ENCODE assay signal across 8 mouse cellular contexts in the genomic region with DNA sequence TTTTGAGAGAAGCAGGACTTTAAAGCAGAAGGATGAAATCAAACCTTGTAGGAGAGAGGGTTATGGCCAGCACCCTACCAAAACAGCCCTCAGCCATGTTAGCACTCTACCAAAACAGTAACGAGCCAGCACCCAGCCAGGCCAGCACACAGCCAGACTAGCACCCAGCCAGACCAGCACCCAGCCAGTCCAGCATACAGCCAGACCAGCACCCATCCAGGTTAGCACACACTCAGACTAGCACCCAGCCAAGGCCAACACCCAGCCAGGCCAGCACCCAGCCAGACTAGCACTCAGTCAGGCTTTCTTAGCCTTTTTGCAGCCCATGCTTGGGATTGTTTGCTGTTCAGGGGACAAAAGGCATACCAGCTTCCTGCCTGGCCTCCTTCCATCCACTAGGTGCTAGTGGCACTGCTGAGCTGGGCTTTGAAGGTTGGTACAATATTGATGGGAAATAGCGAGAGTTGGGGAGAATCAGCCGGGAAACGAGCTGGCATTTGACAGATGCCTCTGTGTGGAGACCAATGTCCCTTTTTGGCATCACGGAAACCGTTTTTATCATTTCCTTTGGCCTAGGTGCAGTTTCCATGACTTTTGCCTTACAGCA.
DNase-seq lines count a peak whose midpoint lies in the region; ATAC-seq and TF ChIP-seq lines count a peak whose summit lies in the region.

No protein-coding gene starts in this region.

- no peak overlapping the region for H3K4me3 ChIP-seq in intestine, embryonic 16.5 days (ENCODE audit: low read length)
- H3K4me3 ChIP-seq in intestine, embryonic 15.5 days (replicated peaks) = no peak overlapping the region
- peak overlapping the region in 1 of 2 experiments; percentile 45; a peak in 2 of 4 replicates for H3K4me3 ChIP-seq in MEL (ENCODE audit: control insufficient read depth in 1 of 2, insufficient read depth in 1 of 2, low read depth in 2 of 2, low read length in 2 of 2)
- no peak overlapping the region for H3K4me3 ChIP-seq in kidney, postnatal 0 days (replicated peaks; ENCODE audit: low read depth, low read length)

- TF ChIP-seq CTCF in MEL (IDR thresholded peaks at IDR 0.05 in 2 of 3, conservative IDR thresholded peaks at IDR 0.05 in 1 of 3; ENCODE audit: control insufficient read depth in 1 of 3, insufficient read depth in 1 of 3, low read depth in 2 of 3, low read length in 3 of 3, poor library complexity in 1 of 3, severe bottlenecking in 1 of 3) = no peak; a peak in 1 of 6 replicates
- peak; percentile 68 for TF ChIP-seq CTCF in kidney, postnatal 0 days (IDR thresholded peaks at IDR 0.05; ENCODE audit: low read depth)

- TF ChIP-seq POLR2A in MEL (IDR thresholded peaks at IDR 0.05; ENCODE audit: control insufficient read depth in 1 of 2, insufficient read depth in 1 of 2, low read depth in 1 of 2, low read length in 2 of 2, poor library complexity in 1 of 2) = no peak

- no peaks in the 10 kb centered on the region for H3K9me3 ChIP-seq in intestine, embryonic 16.5 days (ENCODE audit: control insufficient read depth, low read length)
- H3K9me3 ChIP-seq in intestine, embryonic 15.5 days = no peaks in the 10 kb centered on the region
- no peaks in the 10 kb centered on the region for H3K9me3 ChIP-seq in MEL (replicated peaks; ENCODE audit: insufficient read depth, low read length)
- H3K9me3 ChIP-seq in kidney, postnatal 0 days (replicated peaks; ENCODE audit: low read length) = no peaks in the 10 kb centered on the region

- DNase-seq in MEL (ENCODE audit: low read depth, low spot score) = peak; percentile 24
- peak; percentile 34 for DNase-seq in embryo, embryonic 10.5 days (ENCODE audit: low spot score)
- DNase-seq in kidney, postnatal 0 days (ENCODE audit: low spot score) = peak; percentile 67
- no peak for DNase-seq in thymus, postnatal 14 days
- DNase-seq in testis, postnatal 14 days (ENCODE audit: low spot score) = no peak
- no peak for DNase-seq in yolk sac, embryonic 10.5 days (ENCODE audit: low spot score)

- 61% methylated on average over 6 of the region's 6 CpGs for WGBS in intestine, embryonic 16.5 days
- 62% methylated on average over 6 of the region's 6 CpGs for WGBS in intestine, embryonic 15.5 days
- WGBS in kidney, postnatal 0 days = 31% methylated on average over 6 of the region's 6 CpGs

- no peak for TF ChIP-seq RAD21 in MEL (IDR thresholded peaks at IDR 0.05; ENCODE audit: low read depth, low read length)

- no peaks in the 10 kb centered on the region for H3K27me3 ChIP-seq in intestine, embryonic 16.5 days (replicated peaks; ENCODE audit: control insufficient read depth, insufficient read depth, low read length)
- no peaks in the 10 kb centered on the region for H3K27me3 ChIP-seq in intestine, embryonic 15.5 days (replicated peaks)
- H3K27me3 ChIP-seq in MEL (ENCODE audit: control insufficient read depth in 1 of 2, insufficient read depth in 2 of 2, low read length in 2 of 2) = no peaks in the 10 kb centered on the region
- H3K27me3 ChIP-seq in kidney, postnatal 0 days (ENCODE audit: insufficient read depth, low read length) = no peaks in the 10 kb centered on the region

- peak; percentile 36; the same call in 1 of the 2 replicates for ATAC-seq in intestine, embryonic 16.5 days
- no peak for ATAC-seq in intestine, embryonic 15.5 days
- ATAC-seq in kidney, postnatal 0 days (replicated peaks; ENCODE audit: low FRiP score, low read depth) = peak; percentile 47

- H3K9ac ChIP-seq in intestine, embryonic 16.5 days (ENCODE audit: low read depth, low read length) = 0 out of 2 replicates have a peak overlapping the region, but pooled peaks have one; percentile 32
- H3K9ac ChIP-seq in intestine, embryonic 15.5 days = no peak overlapping the region
- H3K9ac ChIP-seq in MEL (ENCODE audit: control insufficient read depth, low read depth, low read length, poor library complexity, severe bottlenecking) = no peak overlapping the region
- no peak overlapping the region for H3K9ac ChIP-seq in kidney, postnatal 0 days (ENCODE audit: low read depth, low read length)

- no peak for TF ChIP-seq EP300 in MEL (IDR thresholded peaks at IDR 0.05; ENCODE audit: low read depth in 1 of 2, low read length in 2 of 2)

- no peaks in the 10 kb centered on the region for H3K36me3 ChIP-seq in intestine, embryonic 16.5 days (ENCODE audit: control insufficient read depth, insufficient read depth, low read length)
- H3K36me3 ChIP-seq in intestine, embryonic 15.5 days = no peaks in the 10 kb centered on the region
- H3K36me3 ChIP-seq in MEL (ENCODE audit: control insufficient read depth in 1 of 2, insufficient read depth in 2 of 2, low read length in 2 of 2) = no peaks in the 10 kb centered on the region
- no peaks in the 10 kb centered on the region for H3K36me3 ChIP-seq in kidney, postnatal 0 days (ENCODE audit: insufficient read depth, low read length)

- H3K27ac ChIP-seq in intestine, embryonic 16.5 days (ENCODE audit: low read length) = no peak overlapping the region
- no peak overlapping the region for H3K27ac ChIP-seq in intestine, embryonic 15.5 days
- no peak overlapping the region for H3K27ac ChIP-seq in MEL (ENCODE audit: control insufficient read depth, low read depth, low read length)
- no peak overlapping the region for H3K27ac ChIP-seq in kidney, postnatal 0 days

- H3K79me2 ChIP-seq in MEL (ENCODE audit: control insufficient read depth, insufficient read depth, low read length, poor library complexity) = no peaks in the 10 kb centered on the region

- H3K4me2 ChIP-seq in intestine, embryonic 16.5 days (ENCODE audit: low read depth, low read length) = no peak overlapping the region
- H3K4me2 ChIP-seq in intestine, embryonic 15.5 days (replicated peaks) = no peak overlapping the region
- H3K4me2 ChIP-seq in kidney, postnatal 0 days (ENCODE audit: low read length) = no peak overlapping the region

- H3K4me1 ChIP-seq in intestine, embryonic 16.5 days (ENCODE audit: control insufficient read depth, insufficient read depth, low read length) = no peaks in the 10 kb centered on the region
- 0 out of 2 replicates have a peak, but pooled peaks cover 3% of the 10 kb centered on the region for H3K4me1 ChIP-seq in intestine, embryonic 15.5 days (replicated peaks)
- H3K4me1 ChIP-seq in MEL (ENCODE audit: control insufficient read depth in 1 of 2, insufficient read depth in 2 of 2, low read length in 2 of 2) = no peaks in the 10 kb centered on the region
- no peaks in the 10 kb centered on the region for H3K4me1 ChIP-seq in kidney, postnatal 0 days (replicated peaks; ENCODE audit: insufficient read depth, low read length)

TF ChIP-seq in MEL, 35 proteins besides CTCF, POLR2A, EP300 and RAD21:
- TF ChIP-seq CHD2 (IDR thresholded peaks at IDR 0.05; ENCODE audit: low read length) = no peak
- no peak for TF ChIP-seq CHD1 (IDR thresholded peaks at IDR 0.05; ENCODE audit: low read depth, low read length)
- no peak for TF ChIP-seq TCF12 (IDR thresholded peaks at IDR 0.05; ENCODE audit: low read depth, low read length)
- TF ChIP-seq MYC (IDR thresholded peaks at IDR 0.05; ENCODE audit: low read depth, low read length) = no peak
- no peak for TF ChIP-seq ELF1 (IDR thresholded peaks at IDR 0.05; ENCODE audit: low read depth, low read length)
- TF ChIP-seq ZNF384 (IDR thresholded peaks at IDR 0.05; ENCODE audit: low read depth, low read length) = no peak
- TF ChIP-seq E2F4 (IDR thresholded peaks at IDR 0.05; ENCODE audit: borderline replicate concordance, low read depth, low read length) = no peak
- no peak for TF ChIP-seq JUND (IDR thresholded peaks at IDR 0.05; ENCODE audit: low read depth, low read length)
- no peak for TF ChIP-seq MAZ (IDR thresholded peaks at IDR 0.05; ENCODE audit: low read depth, low read length)
- no peak for TF ChIP-seq UBTF (IDR thresholded peaks at IDR 0.05; ENCODE audit: borderline replicate concordance, insufficient read depth, low read depth, low read length)
- no peak for TF ChIP-seq NRF1 (IDR thresholded peaks at IDR 0.05; ENCODE audit: insufficient read depth, low read depth, low read length, poor library complexity, severe bottlenecking)
- no peak for TF ChIP-seq MYB (IDR thresholded peaks at IDR 0.05; ENCODE audit: low read depth, low read length)
- no peak for TF ChIP-seq SIN3A (IDR thresholded peaks at IDR 0.05; ENCODE audit: low read length)

Comparison
In these comparisons a context has a peak if more than half of its experiments do, and no peak if none do; other contexts are left out.
1. DNase-seq: peak in MEL (single experiment), embryo, embryonic 10.5 days (single experiment) and kidney, postnatal 0 days (single experiment); none in thymus, postnatal 14 days (single experiment), testis, postnatal 14 days (single experiment) and yolk sac, embryonic 10.5 days (single experiment).